Mouse (Mus musculus): ENCODE measurements around the gene Wnk3. TPM values are rescaled to one million over a fixed set of nuclear protein-coding genes. Genes with fewer than 3 reads are reported as not detected.

The Wnk3 gene
- polyA plus RNA-seq (2014; fragmentation: Illumina TruSeq; extraction: RNeasy Lipid Tissue Mini Kit (QIAGEN cat#74804); ENCODE audit: low read depth, low replicate concordance) = 38.9 TPM

GRCm38 (mm10) chrX:151197778-151198177, at the start of gene Wnk3:
Wnk3 (plus strand) TSS chrX:151198078.

GRCm38 (mm10) chrX:151343761-151344500, 146.1 kb downstream of the Wnk3 start, which contains the start of gene Fam120c:
Fam120c (plus strand) TSS chrX:151344175.

Other genes starting within 250 kb of the Wnk3 start
- 6.4 TPM for gene Gnl3l, start 180.8 kb upstream of the Wnk3 start, polyA plus RNA-seq (2014; fragmentation: Illumina TruSeq; extraction: RNeasy Lipid Tissue Mini Kit (QIAGEN cat#74804); ENCODE audit: low read depth, low replicate concordance)
- gene Fgd1, start 151.9 kb upstream of the Wnk3 start, polyA plus RNA-seq (2014; fragmentation: Illumina TruSeq; extraction: RNeasy Lipid Tissue Mini Kit (QIAGEN cat#74804); ENCODE audit: low read depth, low replicate concordance) = 0.24 TPM
- 8.5 TPM for gene Tsr2, start 101.5 kb upstream of the Wnk3 start, polyA plus RNA-seq (2014; fragmentation: Illumina TruSeq; extraction: RNeasy Lipid Tissue Mini Kit (QIAGEN cat#74804); ENCODE audit: low read depth, low replicate concordance)
- 1.9 TPM for gene Fam120c, start 146.1 kb downstream of the Wnk3 start, polyA plus RNA-seq (2014; fragmentation: Illumina TruSeq; extraction: RNeasy Lipid Tissue Mini Kit (QIAGEN cat#74804); ENCODE audit: low read depth, low replicate concordance)

Data from testis, adult 10 weeks (tissue).